Mouse (Mus musculus): ENCODE results near the gene Afap1l2. TPM values are rescaled to one million over a fixed set of nuclear protein-coding genes. Genes with fewer than 3 reads are reported as not detected.

The Afap1l2 gene
- 10 to 100 TPM in 1 of 2 experiments, 1 to 10 TPM in 1; 6.7 to 10.2 TPM for total RNA-seq (2021)

DNA sequence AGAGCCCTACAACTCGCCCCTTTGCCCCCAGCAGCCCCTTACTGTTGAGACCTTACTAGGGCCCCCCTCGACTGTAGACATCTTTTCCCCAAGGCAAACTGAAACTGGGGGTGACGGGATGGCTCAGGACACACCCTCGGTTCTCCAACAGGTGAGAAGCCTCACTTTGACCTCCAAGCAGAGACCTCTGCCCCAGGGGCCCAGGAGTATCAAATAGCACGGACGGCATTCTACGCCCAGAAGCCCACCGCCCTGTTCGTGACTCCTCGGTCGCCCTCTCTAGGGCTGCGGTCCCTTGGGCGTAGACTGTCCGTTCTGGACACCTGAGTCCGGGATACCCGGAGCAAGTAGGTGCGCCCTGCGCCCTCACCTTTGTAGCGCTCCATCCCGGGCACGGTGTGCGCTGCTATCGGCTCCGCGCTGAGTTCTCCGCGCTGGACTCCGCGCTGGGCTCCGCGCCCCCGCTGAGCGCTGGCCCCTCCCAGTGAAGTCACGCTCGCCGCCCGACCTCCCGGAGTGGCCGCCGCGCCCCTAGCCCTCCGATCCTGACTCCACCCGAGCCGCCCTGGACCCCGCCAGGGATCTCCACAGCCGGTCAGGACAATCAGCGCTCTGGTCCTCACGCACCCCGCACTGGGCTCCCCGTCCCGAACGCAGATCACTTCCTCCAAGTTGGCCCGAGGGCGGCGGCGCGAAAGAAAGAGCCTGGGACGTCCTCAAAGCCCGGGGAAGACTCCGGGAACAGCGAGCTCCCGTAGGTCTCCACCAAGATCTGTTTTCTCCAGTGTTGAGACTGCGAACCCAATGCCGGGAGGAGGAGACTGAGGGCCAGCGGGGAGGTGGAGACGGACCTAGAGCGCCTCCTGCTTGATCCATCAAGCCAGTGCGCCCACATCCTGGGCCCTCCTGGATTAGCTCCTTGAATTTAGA lies at the start of gene Afap1l2:
Gene Afap1l2 (minus strand): TSS at position 448 of the 930 bp plus-strand sequence.
- DNase-seq (ENCODE audit: low spot score in 2 of 2) = no peak
- intact Hi-C loops (cut with DNase I) = loop anchor here (2.0 kb wide), 1 partner anchor 89 kb away; no protein-coding TSS in a partner anchor

- intact Hi-C loops (cut with DNase I) = no loop called here
- DNase-seq (ENCODE audit: low spot score in 2 of 2) = no peak
These were observed 49.5 kb upstream of the Afap1l2 start for GRCm38 (mm10) chr19:57057568-57057967.

- peak; percentile 30 to 37 for DNase-seq (ENCODE audit: low spot score in 2 of 2)
These were observed 47.4 kb upstream of the Afap1l2 start for GRCm38 (mm10) chr19:57055215-57056120.

GRCm38 (mm10) chr19:57052959-57053358 lies 44.9 kb upstream of the Afap1l2 start:
- DNase-seq (ENCODE audit: low spot score in 2 of 2) = no peak
- intact Hi-C loops (cut with DNase I) = no loop called here

More at GRCm38 (mm10) chr19:57055215-57056120, 47.4 kb upstream of the Afap1l2 start:
- intact Hi-C loops (cut with DNase I) = no loop called here

- intact Hi-C loops (cut with DNase I) = no loop called here
- no peak for DNase-seq (ENCODE audit: low spot score in 2 of 2)
These were observed 44.0 kb upstream of the Afap1l2 start for GRCm38 (mm10) chr19:57052016-57052415.

DNA sequence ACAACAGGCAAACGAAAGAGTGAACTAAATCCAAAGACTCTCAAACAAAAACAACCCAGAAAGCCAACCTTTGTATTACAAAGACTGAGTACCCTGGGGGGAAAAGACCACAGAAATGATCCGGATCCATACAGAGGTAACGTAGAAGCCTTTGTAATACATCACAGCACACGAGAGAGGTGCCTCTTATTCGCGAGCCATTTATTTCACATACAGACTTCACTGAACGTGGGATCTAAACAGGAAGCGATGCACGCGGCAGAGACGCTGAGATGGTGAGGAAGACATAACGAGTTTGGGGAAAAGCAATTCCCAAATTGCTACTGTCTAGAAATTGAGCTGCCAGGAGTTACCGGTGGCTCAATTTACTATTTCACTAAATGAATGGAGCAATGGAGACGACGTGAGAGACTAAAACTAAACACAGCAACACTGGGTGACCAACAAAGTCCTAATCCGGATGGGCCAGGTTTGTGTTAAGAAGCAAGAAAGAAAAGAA lies 41.6 kb upstream of the Afap1l2 start:
- no peak for DNase-seq (ENCODE audit: low spot score in 2 of 2)
- intact Hi-C loops (cut with DNase I) = no loop called here

DNA sequence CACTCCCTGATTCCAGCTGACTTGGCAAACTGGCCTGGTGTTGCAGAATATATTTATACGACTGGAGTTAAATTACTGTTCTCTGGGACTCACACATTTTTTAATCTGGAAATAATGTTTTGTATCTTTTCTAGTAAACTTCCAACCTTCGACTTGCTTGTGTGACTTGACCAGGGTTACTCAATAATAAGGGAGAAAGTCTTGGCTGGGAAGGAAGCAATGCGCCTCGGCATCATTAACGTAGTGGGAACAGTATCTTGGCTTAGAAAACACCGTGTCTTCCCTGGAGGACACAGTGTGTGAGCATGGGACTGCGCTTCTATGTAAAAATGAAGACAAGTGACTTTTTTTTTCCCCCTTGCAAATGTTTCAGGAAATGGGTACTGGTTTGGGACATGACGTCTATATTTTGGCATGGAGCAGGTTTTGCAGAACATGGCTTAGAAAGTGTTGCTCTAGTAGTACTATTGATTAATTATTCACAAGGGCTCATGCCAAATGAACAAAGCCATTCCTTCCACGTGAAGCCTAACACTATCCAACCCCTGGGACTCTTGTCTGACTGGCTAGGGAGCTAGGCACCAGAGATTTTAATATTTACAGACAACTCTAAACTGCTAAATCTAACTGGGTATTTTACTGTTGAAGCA lies 39.8 kb upstream of the Afap1l2 start:
- intact Hi-C loops (cut with DNase I) = no loop called here
- DNase-seq (ENCODE audit: low spot score in 2 of 2) = no peak

- no peak for DNase-seq (ENCODE audit: low spot score in 2 of 2)
- intact Hi-C loops (cut with DNase I) = no loop called here
These were observed 31.2 kb upstream of the Afap1l2 start for GRCm38 (mm10) chr19:57039258-57039657.

GRCm38 (mm10) chr19:57036860-57037259 lies 28.8 kb upstream of the Afap1l2 start:
- no peak for DNase-seq (ENCODE audit: low spot score in 2 of 2)
- intact Hi-C loops (cut with DNase I) = no loop called here

DNA sequence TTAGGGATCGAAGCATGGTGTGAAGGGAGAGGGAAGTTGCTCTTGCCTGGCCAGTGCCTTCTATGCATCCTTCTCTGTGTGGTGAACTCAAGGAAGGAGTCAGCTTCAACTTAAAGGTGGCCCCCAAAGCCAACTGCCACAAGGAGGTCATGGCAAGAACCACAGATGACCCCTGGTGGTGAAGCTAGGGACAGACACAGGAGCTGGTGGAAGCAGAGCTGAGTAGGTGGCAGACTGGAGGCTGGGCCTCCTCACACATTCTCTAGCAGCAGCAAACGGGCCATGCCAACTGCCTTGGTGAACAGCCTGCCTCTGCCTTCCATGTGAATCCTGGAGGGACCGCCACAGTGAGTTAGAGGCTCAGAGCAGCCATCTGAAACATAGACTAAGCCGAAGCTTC lies 23.6 kb upstream of the Afap1l2 start:
- DNase-seq (ENCODE audit: low spot score in 2 of 2) = peak; percentile 41 to 70
- intact Hi-C loops (cut with DNase I) = loop anchor here (2.0 kb wide), 1 partner anchor 113 kb away; no protein-coding TSS in a partner anchor

- intact Hi-C loops (cut with DNase I) = no loop called here
- DNase-seq (ENCODE audit: low spot score in 2 of 2) = no peak
These were observed 21.4 kb upstream of the Afap1l2 start for GRCm38 (mm10) chr19:57029461-57029860.

DNA sequence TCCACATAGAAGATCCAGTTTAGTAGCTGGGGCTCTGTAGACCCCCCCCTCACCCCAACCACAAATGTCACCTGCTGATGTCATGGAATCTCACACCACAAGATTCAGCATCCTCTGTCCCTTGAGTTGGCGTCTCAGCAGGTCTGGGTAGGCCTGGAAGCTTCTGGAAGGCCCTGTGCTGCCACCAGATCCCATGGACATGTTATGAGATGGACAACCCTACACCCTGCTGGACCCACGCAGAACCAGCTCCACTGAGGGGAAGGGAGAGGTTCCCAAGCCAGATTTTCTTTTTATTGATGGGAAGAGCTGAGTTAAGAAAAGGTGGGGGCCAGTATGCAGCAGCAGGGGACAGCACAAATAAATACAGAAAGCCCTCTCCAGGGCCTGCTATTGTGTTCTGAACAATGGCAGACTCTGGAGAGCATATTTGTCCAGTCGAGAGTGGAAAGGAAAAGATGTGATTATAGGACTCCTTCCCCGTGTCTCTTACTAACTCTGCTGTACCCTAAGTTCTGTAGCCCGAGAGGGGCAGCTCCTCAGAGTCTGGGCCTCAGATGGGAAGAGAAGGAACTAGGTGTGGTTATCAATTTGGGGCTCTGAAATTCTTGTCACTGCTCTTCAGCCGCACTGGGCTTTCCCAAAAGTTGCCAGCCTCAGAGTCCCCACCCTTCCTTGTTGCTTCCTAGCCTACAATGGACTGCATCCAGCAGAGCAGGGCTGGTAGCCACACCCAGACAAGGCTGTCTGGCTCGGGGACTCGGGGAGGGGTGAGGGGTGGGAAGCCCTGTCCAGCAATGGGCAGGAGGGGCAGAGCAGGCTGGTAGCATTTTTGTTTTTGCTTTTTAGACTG lies 20.5 kb upstream of the Afap1l2 start:
- intact Hi-C loops (cut with DNase I) = no loop called here
- DNase-seq (ENCODE audit: low spot score in 2 of 2) = no peak

DNA sequence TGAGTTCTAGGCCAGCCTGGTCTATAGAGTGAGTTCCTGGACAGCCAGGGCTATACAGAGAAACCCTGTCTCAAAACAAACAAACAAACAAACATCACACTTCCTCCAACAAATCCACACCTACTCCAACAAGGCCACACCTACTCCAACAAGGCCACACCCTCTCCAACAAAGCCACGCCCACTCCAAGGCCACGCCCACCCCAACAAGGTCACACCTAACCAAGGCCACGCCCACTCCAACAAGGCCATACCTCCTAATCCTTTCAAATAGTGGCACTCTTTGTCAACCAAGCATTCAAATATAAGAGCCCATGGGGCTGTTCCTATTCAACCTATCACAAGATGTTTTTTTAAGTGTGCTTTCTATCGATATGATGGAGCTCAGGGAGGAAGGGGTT lies 18.5 kb upstream of the Afap1l2 start:
- DNase-seq (ENCODE audit: low spot score in 2 of 2) = no peak
- intact Hi-C loops (cut with DNase I) = no loop called here

DNA sequence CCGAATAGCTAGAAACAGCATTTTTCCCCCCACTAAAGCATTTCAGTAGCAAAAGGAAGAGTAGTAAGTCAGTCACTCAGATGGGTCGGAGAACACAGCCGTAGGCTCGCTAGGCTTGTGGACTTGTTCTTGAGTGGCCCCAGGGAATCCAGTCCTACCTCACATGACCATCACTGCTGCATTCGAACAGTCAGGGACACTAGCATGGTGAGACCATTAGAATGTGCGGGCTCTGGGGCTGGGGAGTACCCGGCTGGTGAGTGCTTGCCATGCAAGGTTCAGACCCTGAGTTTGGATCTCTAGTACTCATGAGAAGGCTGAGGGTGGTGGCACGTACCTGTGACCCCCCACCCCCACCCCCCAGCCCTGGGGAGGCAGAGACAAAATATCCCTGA lies 9.8 kb upstream of the Afap1l2 start:
- DNase-seq (ENCODE audit: low spot score in 2 of 2) = no peak
- intact Hi-C loops (cut with DNase I) = no loop called here

GRCm38 (mm10) chr19:57016995-57017784 lies 9.2 kb upstream of the Afap1l2 start:
- intact Hi-C loops (cut with DNase I) = no loop called here
- no peak for DNase-seq (ENCODE audit: low spot score in 2 of 2)

- no peak for DNase-seq (ENCODE audit: low spot score in 2 of 2)
- intact Hi-C loops (cut with DNase I) = no loop called here
These were observed 6.8 kb upstream of the Afap1l2 start for GRCm38 (mm10) chr19:57014808-57015207.

GRCm38 (mm10) chr19:57013271-57013677 lies 5.2 kb upstream of the Afap1l2 start:
- intact Hi-C loops (cut with DNase I) = no loop called here
- DNase-seq (ENCODE audit: low spot score in 2 of 2) = no peak

DNA sequence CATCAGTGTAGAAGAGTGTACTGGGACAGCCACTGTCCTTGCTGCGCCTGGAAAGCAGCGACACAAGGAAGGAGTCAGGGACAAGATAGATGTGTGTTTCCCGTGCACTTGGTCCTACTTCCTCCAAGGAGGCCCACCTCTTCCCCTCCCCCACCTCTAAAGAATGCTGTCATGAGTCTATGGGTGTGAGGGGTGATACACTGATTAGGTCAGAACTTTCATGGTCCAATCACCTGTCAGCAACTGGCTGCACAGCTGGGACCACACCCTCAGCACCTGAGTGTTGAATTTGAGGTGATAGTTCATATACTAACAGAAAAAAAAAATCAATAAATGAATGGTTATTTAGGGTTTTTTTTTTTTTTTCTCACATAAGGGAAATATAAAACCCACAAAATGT lies 4.0 kb upstream of the Afap1l2 start:
- DNase-seq (ENCODE audit: low spot score in 2 of 2) = no peak
- intact Hi-C loops (cut with DNase I) = no loop called here

Data from left cerebral cortex, postnatal 36 days (tissue).